Mouse (Mus musculus) embryo, embryonic 10 days (tissue): ENCODE measurements around the gene Vwa2.

ENCODE experiments used
- DNase-seq: peaks from one replicate; pipeline ENCODE4 v3.0.0-alpha.2; 2015; ENCODE audit warnings: low spot score

Gene Vwa2

DNA sequence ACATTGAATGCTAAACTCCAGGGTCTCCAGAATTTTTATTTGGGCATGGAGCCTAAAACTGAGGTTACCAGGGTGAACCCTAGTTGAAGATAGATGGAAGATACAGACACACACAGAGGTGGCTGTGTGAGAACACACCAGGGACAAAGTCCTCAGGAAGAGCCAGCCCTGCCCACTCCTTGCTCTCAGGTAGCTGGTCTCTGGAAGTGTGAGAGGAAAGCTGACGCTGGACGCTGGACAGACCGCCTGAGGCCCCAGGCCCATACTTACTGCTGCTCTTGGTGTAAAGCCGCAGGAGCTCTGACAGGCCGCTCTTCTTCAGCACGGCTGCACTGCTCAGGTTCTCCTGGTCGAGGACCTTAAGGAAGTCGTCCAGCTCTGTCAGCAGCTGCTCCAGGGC is 75.8 kb downstream of the Vwa2 start:
- DNase-seq = no peak

GRCm38 (mm10) chr19:56950818-56951217 is 76.8 kb downstream of the Vwa2 start:
- no peak for DNase-seq

- no peak for DNase-seq
Measured at GRCm38 (mm10) chr19:56953856-56954255, 79.8 kb downstream of the Vwa2 start.

DNA sequence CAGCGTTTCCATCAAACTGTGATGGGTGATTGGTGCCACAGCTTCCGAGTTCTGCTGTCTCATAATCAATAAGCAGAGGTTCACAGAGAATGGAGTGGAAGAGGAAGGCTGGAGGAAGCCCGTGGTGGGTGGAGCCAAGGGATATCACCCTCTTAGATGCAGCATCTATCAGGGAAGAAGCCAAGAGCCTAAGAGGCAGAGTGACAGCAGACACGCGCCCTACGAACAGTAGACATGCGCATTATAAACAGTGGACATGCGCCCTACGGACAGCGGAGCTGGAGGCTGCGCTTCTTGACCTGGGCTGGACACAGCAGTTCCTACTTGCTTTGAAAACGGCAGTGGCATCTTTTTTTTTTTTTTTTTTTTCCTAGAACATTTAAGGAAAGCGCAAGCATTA is 80.8 kb downstream of the Vwa2 start:
- DNase-seq = no peak

DNA sequence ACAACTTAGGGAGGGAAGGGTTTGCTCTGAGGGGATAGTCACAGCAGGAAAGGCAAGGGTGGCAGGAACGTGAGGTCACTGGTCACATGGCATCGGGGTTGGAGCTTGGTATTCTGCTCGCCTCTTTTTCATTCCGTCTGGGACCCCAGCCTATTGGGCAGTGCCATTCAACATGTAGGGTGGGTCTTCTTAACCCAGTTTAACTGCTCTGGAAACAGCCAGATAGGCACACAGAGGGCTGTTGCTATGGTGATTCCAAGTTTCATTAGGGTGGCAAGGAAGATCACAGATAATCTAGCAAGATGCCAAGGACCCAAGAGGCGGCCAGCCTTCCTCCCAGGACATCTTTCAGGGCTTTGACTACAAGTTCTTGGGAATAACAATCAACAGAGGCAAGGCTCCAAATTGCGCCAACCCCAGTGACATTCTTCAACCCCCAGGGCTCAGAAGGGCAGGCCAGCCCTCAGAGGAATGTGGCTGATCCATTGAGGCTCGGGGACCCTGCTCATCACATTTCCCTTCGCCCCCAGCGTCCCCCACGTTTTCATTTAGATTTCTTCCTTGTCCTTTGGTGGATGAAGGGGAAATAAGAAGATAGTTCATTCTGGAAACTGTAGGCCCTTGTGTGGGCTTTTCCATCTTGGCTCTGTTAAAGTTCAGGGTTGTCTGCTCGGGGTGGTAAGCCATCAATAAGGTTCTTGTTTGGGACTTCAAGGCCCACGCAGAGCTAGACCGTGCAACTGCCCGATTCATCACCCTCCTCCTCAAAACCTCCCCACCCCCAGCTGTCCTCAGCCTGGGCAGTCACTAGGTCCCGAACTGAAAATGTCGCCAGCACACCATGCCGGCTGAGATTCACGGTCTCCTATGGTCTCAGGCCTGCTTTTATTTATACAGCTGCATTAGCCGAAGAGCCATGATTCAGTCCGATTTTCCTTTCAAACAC is 81.8 kb downstream of the Vwa2 start:
- no peak for DNase-seq

GRCm38 (mm10) chr19:56958011-56958410 is 84.0 kb downstream of the Vwa2 start:
- DNase-seq = no peak

GRCm38 (mm10) chr19:56958582-56959021 is 84.6 kb downstream of the Vwa2 start:
- DNase-seq = no peak

DNA sequence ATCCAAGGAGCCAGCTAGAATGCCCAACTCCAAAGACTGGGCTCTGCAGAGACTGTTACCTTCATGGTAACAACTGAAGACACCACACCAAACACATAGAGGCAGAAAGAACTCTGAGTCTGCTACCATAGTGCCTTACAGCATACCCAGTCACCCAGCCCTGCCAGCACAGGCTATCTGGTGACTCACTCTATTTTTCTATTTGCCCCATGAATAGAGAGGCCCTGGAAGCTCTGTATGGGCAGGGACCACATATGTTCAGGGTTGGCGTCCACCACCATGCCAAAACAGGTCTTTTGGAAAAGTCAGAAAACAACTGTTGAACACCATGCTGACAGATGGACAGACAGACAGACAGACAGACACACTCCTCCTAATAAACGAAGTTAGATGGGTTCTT is 85.0 kb downstream of the Vwa2 start:
- no peak for DNase-seq

DNA sequence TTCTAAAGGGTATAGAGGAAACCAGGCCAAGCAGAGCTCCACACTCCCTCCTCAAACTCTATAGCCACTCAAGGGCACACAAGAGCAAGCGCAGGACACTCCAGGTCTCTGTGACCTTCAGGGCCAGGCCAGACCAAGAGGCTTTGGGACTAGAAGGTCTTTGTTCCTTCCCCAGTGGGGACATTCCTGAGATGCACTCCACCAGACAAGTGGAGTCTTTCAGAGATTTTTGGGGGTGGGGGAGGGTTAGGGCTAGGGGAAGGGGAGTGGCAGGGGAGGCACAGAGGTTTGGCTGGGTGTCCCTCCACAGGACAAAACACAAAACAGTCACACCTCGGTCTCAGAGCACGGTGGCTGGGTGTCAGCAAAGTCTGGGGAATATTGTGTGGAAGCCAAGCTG is 85.6 kb downstream of the Vwa2 start:
- no peak for DNase-seq
